Mouse (Mus musculus) limb, embryonic 10.5 days (tissue): ENCODE results near the gene Bace1. TPM values are rescaled to one million over a fixed set of nuclear protein-coding genes. Genes with fewer than 3 reads are reported as not detected.

ENCODE experiments used
- DNase-seq: peaks from one replicate; pipeline ENCODE4 v3.0.0-alpha.2; 2017; ENCODE audit warnings: low spot score
- H3K27ac ChIP-seq: fragments of 300-500 bp; sonication (generic); 2 replicates; pipeline ENCODE4 v1.5.1; 2016; ENCODE audit warnings: mild to moderate bottlenecking
- H3K27me3 ChIP-seq: fragments of 300-500 bp; sonication (generic); 2 replicates; pipeline ENCODE4 v1.6.1; 2016; ENCODE audit warnings: low read depth, mild to moderate bottlenecking; ENCODE audit not compliant: poor library complexity, severe bottlenecking
- H3K36me3 ChIP-seq: fragments of 300-500 bp; sonication (generic); 2 replicates; pipeline ENCODE4 v1.6.1; 2016; ENCODE audit warnings: mild to moderate bottlenecking, moderate library complexity
- H3K4me1 ChIP-seq: fragments of 300-500 bp; sonication (generic); 2 replicates; pipeline ENCODE4 v1.6.1; 2016
- H3K4me3 ChIP-seq: fragments of 300-500 bp; sonication (generic); 2 replicates; pipeline ENCODE4 v1.5.1; 2016; ENCODE audit warnings: mild to moderate bottlenecking, moderate library complexity
- H3K9me3 ChIP-seq: fragments of 300-500 bp; sonication (generic); replicated peaks from 2 replicates; pipeline ENCODE4 v1.6.1; 2016; ENCODE audit warnings: mild to moderate bottlenecking
- WGBS: fragments of 180-500 bp; shearing (Covaris S2); methylation state at CpG from one replicate; pipeline ENCODE4 v1.1.7; 2016; 5-methylcytosine and 5-hydroxymethylcytosine counted together
- polyA plus RNA-seq: library from polyadenylated mRNA; unstranded; fragments of >200 nt; fragmentation: Nextera tagmentation; extraction: Ambion mirVana; gene quantifications from 2 replicates; pipeline ENCODE4 v1.2.1, GENCODE M21; 2016

The Bace1 gene
- polyA plus RNA-seq, 1 experiment from 2014 or later = 22.1 TPM

- no peak for DNase-seq
- H3K36me3 ChIP-seq = peaks cover 59% of the 10 kb centered on the region
- no peaks in the 10 kb centered on the region for H3K27me3 ChIP-seq
- H3K4me3 ChIP-seq = no peak overlapping the region
- H3K27ac ChIP-seq = no peak overlapping the region
- no peaks in the 10 kb centered on the region for H3K9me3 ChIP-seq
- H3K4me1 ChIP-seq = no peaks in the 10 kb centered on the region
- 36% methylated on average over 5 of the region's 5 CpGs for WGBS
Observed at GRCm38 (mm10) chr9:45811946-45812345, 26.4 kb upstream of the Bace1 start.

- Histone ChIP-seq H3K4me1 (no peaks in the 10 kb centered on the region), H3K36me3 (peaks cover 48% of the 10 kb centered on the region), H3K27me3 (no peaks in the 10 kb centered on the region), H3K9me3 (no peaks in the 10 kb centered on the region), H3K27ac (no peak overlapping the region), H3K4me3 (no peak overlapping the region)
- WGBS = 91% methylated on average over 9 of the region's 9 CpGs
- DNase-seq = no peak
Observed at GRCm38 (mm10) chr9:45815113-45815512, 23.3 kb upstream of the Bace1 start.

- WGBS = 82% methylated on average over 10 of the region's 10 CpGs
- Histone ChIP-seq H3K36me3 (peaks cover 52% of the 10 kb centered on the region), H3K27ac (no peak overlapping the region)
Observed at GRCm38 (mm10) chr9:45815525-45815924, 22.9 kb upstream of the Bace1 start.

GRCm38 (mm10) chr9:45818406-45819011 lies 19.9 kb upstream of the Bace1 start:
- no peaks in the 10 kb centered on the region for H3K4me1 ChIP-seq
- no peak overlapping the region for H3K4me3 ChIP-seq
- no peak overlapping the region for H3K27ac ChIP-seq
- no peaks in the 10 kb centered on the region for H3K9me3 ChIP-seq
- WGBS = 91% methylated on average over 9 of the region's 9 CpGs
- DNase-seq = no peak
- H3K27me3 ChIP-seq = no peaks in the 10 kb centered on the region
- H3K36me3 ChIP-seq = peaks cover 69% of the 10 kb centered on the region

More at GRCm38 (mm10) chr9:45815525-45815924, 22.9 kb upstream of the Bace1 start:
- no peak for DNase-seq
- Histone ChIP-seq H3K4me3 (no peak overlapping the region), H3K27me3 (no peaks in the 10 kb centered on the region), H3K9me3 (no peaks in the 10 kb centered on the region), H3K4me1 (no peaks in the 10 kb centered on the region)

GRCm38 (mm10) chr9:45827663-45828290 lies 10.6 kb upstream of the Bace1 start:
- Histone ChIP-seq H3K27ac (peak overlapping the region; percentile 88), H3K4me1 (peaks cover 11% of the 10 kb centered on the region), H3K9me3 (no peaks in the 10 kb centered on the region), H3K4me3 (peak overlapping the region; percentile 88), H3K36me3 (peaks cover 10% of the 10 kb centered on the region), H3K27me3 (no peaks in the 10 kb centered on the region)
- no peak for DNase-seq
- WGBS = 7% methylated on average over 21 of the region's 23 CpGs

GRCm38 (mm10) chr9:45828291-45828963 lies 10.0 kb upstream of the Bace1 start, which contains the start of gene Cep164:
Cep164 (minus strand) TSS chr9:45828691.
- Histone ChIP-seq H3K4me1 (peaks cover 11% of the 10 kb centered on the region), H3K36me3 (peaks cover 3% of the 10 kb centered on the region), H3K27me3 (no peaks in the 10 kb centered on the region), H3K4me3 (peak within 1 kb of the TSS; percentile 88), H3K27ac (peak within 1 kb of the TSS; percentile 88), H3K9me3 (no peaks in the 10 kb centered on the region)
- peak; percentile 86 for DNase-seq
- under 1% methylated on average over 31 of the region's 31 CpGs for WGBS

GRCm38 (mm10) chr9:45829107-45829506 lies 9.3 kb upstream of the Bace1 start:
- Histone ChIP-seq H3K27ac (0 out of 2 replicates have a peak overlapping the region, but pooled peaks have one; percentile 88), H3K4me3 (peak overlapping the region; percentile 88), H3K4me1 (peaks cover 11% of the 10 kb centered on the region), H3K9me3 (no peaks in the 10 kb centered on the region), H3K27me3 (no peaks in the 10 kb centered on the region), H3K36me3 (no peaks in the 10 kb centered on the region)
- DNase-seq = peak; percentile 76
- WGBS = 26% methylated on average over 10 of the region's 10 CpGs

GRCm38 (mm10) chr9:45832898-45833297 lies 5.5 kb upstream of the Bace1 start:
- Histone ChIP-seq H3K36me3 (no peaks in the 10 kb centered on the region), H3K9me3 (no peaks in the 10 kb centered on the region), H3K27me3 (no peaks in the 10 kb centered on the region), H3K4me3 (no peak overlapping the region), H3K27ac (no peak overlapping the region), H3K4me1 (peaks cover 3% of the 10 kb centered on the region)
- WGBS = 92% methylated on average over 2 of the region's 2 CpGs
- DNase-seq = no peak

- WGBS = 85% methylated on average over 2 of the region's 2 CpGs
- H3K36me3 ChIP-seq = no peaks in the 10 kb centered on the region
Observed at GRCm38 (mm10) chr9:45833461-45833860, 4.9 kb upstream of the Bace1 start.

GRCm38 (mm10) chr9:45838069-45838433 lies 329 bp upstream of the Bace1 start:
- Histone ChIP-seq H3K27ac (no peak overlapping the region), H3K9me3 (no peaks in the 10 kb centered on the region), H3K4me3 (peak overlapping the region; percentile 72), H3K36me3 (no peaks in the 10 kb centered on the region), H3K27me3 (no peaks in the 10 kb centered on the region), H3K4me1 (peaks cover 26% of the 10 kb centered on the region)
- DNase-seq = no peak
- 21% methylated on average over 4 of the region's 4 CpGs for WGBS

More at GRCm38 (mm10) chr9:45833461-45833860, 4.9 kb upstream of the Bace1 start:
- H3K9me3 ChIP-seq = no peaks in the 10 kb centered on the region
- no peak for DNase-seq
- H3K27me3 ChIP-seq = no peaks in the 10 kb centered on the region
- H3K27ac ChIP-seq = no peak overlapping the region
- no peak overlapping the region for H3K4me3 ChIP-seq
- peaks cover under 1% of the 10 kb centered on the region; the same call in 1 of the 2 replicates for H3K4me1 ChIP-seq

- Histone ChIP-seq H3K36me3 (no peaks in the 10 kb centered on the region), H3K27me3 (no peaks in the 10 kb centered on the region), H3K27ac (peak overlapping the region; percentile 74), H3K4me1 (peaks cover 26% of the 10 kb centered on the region), H3K4me3 (peak overlapping the region; percentile 72), H3K9me3 (no peaks in the 10 kb centered on the region)
- 16% methylated on average over 17 of the region's 17 CpGs for WGBS
- peak; percentile 32 for DNase-seq
Observed at GRCm38 (mm10) chr9:45839139-45839981, 980 bp downstream of the Bace1 start.

GRCm38 (mm10) chr9:45839982-45840300 lies 1.6 kb downstream of the Bace1 start:
- no peak for DNase-seq
- Histone ChIP-seq H3K4me3 (peak overlapping the region; percentile 72), H3K27ac (no peak overlapping the region), H3K9me3 (no peaks in the 10 kb centered on the region), H3K36me3 (no peaks in the 10 kb centered on the region), H3K4me1 (peaks cover 26% of the 10 kb centered on the region), H3K27me3 (no peaks in the 10 kb centered on the region)
- 76% methylated on average over 7 of the region's 7 CpGs for WGBS
